Mouse (Mus musculus) E14TG2a.4 (cell line): Measurements from ENCODE around the gene Nr4a1.

ENCODE experiments used
- CTCF ChIP-seq: conservative IDR thresholded peaks from 2 replicates; pipeline ENCODE4 v1.5.1; 2014; ENCODE audit warnings: low read length
- NANOG ChIP-seq: IDR thresholded peaks from 2 replicates; pipeline ENCODE4 v1.6.1; 2014; ENCODE audit warnings: borderline replicate concordance, low read length, mixed read lengths
- POU5F1 ChIP-seq: IDR thresholded peaks from 2 replicates; pipeline ENCODE4 v1.6.1; 2014; ENCODE audit warnings: low read length, borderline replicate concordance

- TF ChIP-seq CTCF: no peak
- TF ChIP-seq POU5F1: no peak
- TF ChIP-seq NANOG: no peak
Observed at GRCm38 (mm10) chr15:101231648-101232180, 22.4 kb upstream of the Nr4a1 start.
